Mouse (Mus musculus): Measurements from ENCODE around the gene Gm42417. TPM values are rescaled to one million over a fixed set of nuclear protein-coding genes. Genes with fewer than 3 reads are reported as not detected.

Gene Gm42417
- not detected for polyA plus RNA-seq (2014; fragmentation: Illumina TruSeq; extraction: RNeasy Lipid Tissue Mini Kit (QIAGEN cat#74804); ENCODE audit: low read depth, low replicate concordance)

GRCm38 (mm10) chr1:36539186-36539585 lies at the start of gene Gm42417:
Gene Gm42417 (minus strand): TSS chr1:36539429.

GRCm38 (mm10) chr1:36558031-36558993 lies 19.1 kb upstream of the Gm42417 start, which contains the start of gene Sema4c:
Gene Sema4c (minus strand): TSS chr1:36558349.

GRCm38 (mm10) chr1:36546888-36547471 lies 7.8 kb upstream of the Gm42417 start, which contains the start of gene Ankrd39:
Gene Ankrd39 (minus strand): TSS chr1:36547445.

DNA sequence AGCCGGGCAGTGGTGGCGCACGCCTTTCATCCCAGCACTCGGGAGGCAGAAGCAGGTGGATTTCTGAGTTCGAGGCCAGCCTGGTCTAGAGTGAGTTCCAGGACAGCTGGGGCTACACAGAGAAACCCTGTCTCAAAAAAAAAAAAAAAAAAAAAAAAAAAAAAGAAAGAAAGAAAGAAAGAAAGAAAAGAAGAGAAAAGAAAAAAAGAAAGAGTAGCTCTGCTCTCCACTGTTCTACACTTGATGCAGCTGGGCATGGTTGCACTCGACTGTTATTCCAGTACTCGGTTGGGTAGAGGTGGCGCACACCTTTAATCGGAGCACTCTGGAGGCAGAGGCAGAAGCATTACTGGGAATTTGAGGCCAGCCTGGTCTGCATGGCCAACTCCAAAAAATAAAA lies 2.4 kb downstream of the Gm42417 start, which contains the start of gene Ankrd23:
Gene Ankrd23, minus strand, starts transcription at position 101 of the 400 bp plus-strand sequence.

GRCm38 (mm10) chr1:36511289-36512021 lies 27.8 kb downstream of the Gm42417 start, which contains the start of gene Cnnm3:
Gene Cnnm3 (plus strand): TSS chr1:36511867.

Other genes with a start within 250 kb of the Gm42417 start
- gene Arid5a, start 231.7 kb downstream of the Gm42417 start, polyA plus RNA-seq (2014; fragmentation: Illumina TruSeq; extraction: RNeasy Lipid Tissue Mini Kit (QIAGEN cat#74804); ENCODE audit: low read depth, low replicate concordance) = 8.5 TPM
- 57.0 TPM for gene Kansl3, start 170.2 kb downstream of the Gm42417 start, polyA plus RNA-seq (2014; fragmentation: Illumina TruSeq; extraction: RNeasy Lipid Tissue Mini Kit (QIAGEN cat#74804); ENCODE audit: low read depth, low replicate concordance)
- not detected for gene Fer1l5, start 167.1 kb downstream of the Gm42417 start, polyA plus RNA-seq (2014; fragmentation: Illumina TruSeq; extraction: RNeasy Lipid Tissue Mini Kit (QIAGEN cat#74804); ENCODE audit: low read depth, low replicate concordance)
- 24.8 TPM for gene Lman2l, start 94.2 kb downstream of the Gm42417 start, polyA plus RNA-seq (2014; fragmentation: Illumina TruSeq; extraction: RNeasy Lipid Tissue Mini Kit (QIAGEN cat#74804); ENCODE audit: low read depth, low replicate concordance)
- gene Cnnm4, start 67.8 kb downstream of the Gm42417 start, polyA plus RNA-seq (2014; fragmentation: Illumina TruSeq; extraction: RNeasy Lipid Tissue Mini Kit (QIAGEN cat#74804); ENCODE audit: low read depth, low replicate concordance) = 3.0 TPM
- 11.7 TPM for gene Cnnm3, start 27.6 kb downstream of the Gm42417 start, polyA plus RNA-seq (2014; fragmentation: Illumina TruSeq; extraction: RNeasy Lipid Tissue Mini Kit (QIAGEN cat#74804); ENCODE audit: low read depth, low replicate concordance)
- gene Ankrd23, start 2.5 kb downstream of the Gm42417 start, polyA plus RNA-seq (2014; fragmentation: Illumina TruSeq; extraction: RNeasy Lipid Tissue Mini Kit (QIAGEN cat#74804); ENCODE audit: low read depth, low replicate concordance) = 427 TPM
- gene Ankrd39, start 8.0 kb upstream of the Gm42417 start, polyA plus RNA-seq (2014; fragmentation: Illumina TruSeq; extraction: RNeasy Lipid Tissue Mini Kit (QIAGEN cat#74804); ENCODE audit: low read depth, low replicate concordance) = 8.9 TPM
- 13.0 TPM for gene Sema4c, start 18.9 kb upstream of the Gm42417 start, polyA plus RNA-seq (2014; fragmentation: Illumina TruSeq; extraction: RNeasy Lipid Tissue Mini Kit (QIAGEN cat#74804); ENCODE audit: low read depth, low replicate concordance)
- gene Fam178b, start 143.8 kb upstream of the Gm42417 start, polyA plus RNA-seq (2014; fragmentation: Illumina TruSeq; extraction: RNeasy Lipid Tissue Mini Kit (QIAGEN cat#74804); ENCODE audit: low read depth, low replicate concordance) = not detected
- 1,949 TPM for gene Cox5b, start 152.0 kb upstream of the Gm42417 start, polyA plus RNA-seq (2014; fragmentation: Illumina TruSeq; extraction: RNeasy Lipid Tissue Mini Kit (QIAGEN cat#74804); ENCODE audit: low read depth, low replicate concordance)
- gene 4933424G06Rik, start 170.7 kb upstream of the Gm42417 start, polyA plus RNA-seq (2014; fragmentation: Illumina TruSeq; extraction: RNeasy Lipid Tissue Mini Kit (QIAGEN cat#74804); ENCODE audit: low read depth, low replicate concordance) = not detected
- 80.8 TPM for gene Actr1b, start 175.0 kb upstream of the Gm42417 start, polyA plus RNA-seq (2014; fragmentation: Illumina TruSeq; extraction: RNeasy Lipid Tissue Mini Kit (QIAGEN cat#74804); ENCODE audit: low read depth, low replicate concordance)
- gene Zap70, start 222.4 kb upstream of the Gm42417 start, polyA plus RNA-seq (2014; fragmentation: Illumina TruSeq; extraction: RNeasy Lipid Tissue Mini Kit (QIAGEN cat#74804); ENCODE audit: low read depth, low replicate concordance) = not detected

Measured in heart, adult 10 weeks (tissue).